Mouse (Mus musculus): ENCODE measurements around the gene Gm48552. TPM values are rescaled to one million over a fixed set of nuclear protein-coding genes. Genes with fewer than 3 reads are reported as not detected.

Gm48552 gene
- polyA plus RNA-seq, 1 experiment from 2014 or later: 3.8 TPM

DNA sequence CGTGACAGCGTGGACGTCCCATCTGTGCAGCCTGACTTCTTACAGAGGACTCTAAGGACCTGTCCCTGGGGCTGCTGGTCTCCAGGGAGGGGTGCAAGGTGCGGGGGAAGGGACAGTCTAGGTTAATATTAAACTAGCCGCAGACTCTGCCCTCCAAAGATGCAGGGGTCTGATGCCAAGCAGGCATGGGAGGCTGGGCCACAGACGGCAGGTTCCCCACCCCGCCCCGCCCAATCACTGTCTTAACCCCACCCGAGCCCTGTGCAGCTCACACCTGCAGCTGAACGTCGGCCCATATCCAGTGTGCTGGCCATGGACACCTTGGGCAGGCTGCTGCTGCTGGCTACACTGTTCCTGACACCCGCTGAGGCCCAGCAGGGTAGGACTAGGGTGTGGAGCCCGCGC lies 4.0 kb downstream of the Gm48552 start, which contains the start of gene Smim24:
Gene Smim24, plus strand, starts transcription at position 271 of the 405 bp plus-strand sequence.
- no peaks in the 10 kb centered on the region for H3K27me3 ChIP-seq
- peak within 1 kb of the TSS; percentile 48 for H3K9ac ChIP-seq
- peaks cover 20% of the 10 kb centered on the region for H3K4me1 ChIP-seq
- H3K27ac ChIP-seq: peak within 1 kb of the TSS; percentile 66
- peaks cover 12% of the 10 kb centered on the region for H3K36me3 ChIP-seq
- WGBS: 63% methylated on average over 14 of the region's 14 CpGs
- no peaks in the 10 kb centered on the region for H3K9me3 ChIP-seq
- H3K4me2 ChIP-seq (replicated peaks): peak within 1 kb of the TSS; percentile 50
- no peak for ATAC-seq (ENCODE audit: insufficient number of reproducible peaks, insufficient read depth, low FRiP score, low TSS enrichment)
- peak within 1 kb of the TSS; percentile 24 for H3K4me3 ChIP-seq

DNA sequence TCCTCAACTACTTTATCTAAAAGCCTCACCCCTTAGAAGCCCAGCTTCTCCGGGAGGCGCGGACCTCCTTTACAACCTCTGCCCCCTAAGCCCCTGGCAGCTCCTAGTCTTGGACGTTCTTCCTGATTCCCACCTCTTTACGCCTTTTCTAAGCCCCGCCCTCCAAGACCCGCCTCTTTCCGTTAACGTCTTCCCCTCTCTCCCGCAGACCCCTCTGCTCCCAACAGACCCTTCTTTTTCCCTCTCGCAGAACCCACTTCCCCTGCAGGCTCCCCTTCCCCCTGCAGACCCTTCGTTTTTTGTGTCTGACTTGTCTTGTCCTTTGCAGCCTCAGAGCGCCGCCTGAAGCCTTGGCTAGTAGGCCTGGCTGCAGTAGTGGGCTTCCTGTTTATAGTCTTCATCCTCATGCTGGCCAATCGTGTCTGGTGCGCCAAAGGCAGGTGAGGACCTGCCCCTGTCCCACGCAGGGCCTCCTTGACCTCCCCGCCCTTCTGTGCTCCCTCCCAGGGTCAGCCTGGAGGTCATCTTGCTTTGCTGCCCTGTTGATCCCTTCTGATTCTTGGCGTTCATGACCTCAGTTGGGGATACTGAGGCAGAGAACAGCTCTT lies 4.8 kb downstream of the Gm48552 start:
- no peaks in the 10 kb centered on the region for H3K9me3 ChIP-seq
- no peak for ATAC-seq (ENCODE audit: insufficient number of reproducible peaks, insufficient read depth, low FRiP score, low TSS enrichment)
- H3K4me3 ChIP-seq: peak overlapping the region; percentile 24
- peak overlapping the region; percentile 50 for H3K4me2 ChIP-seq (replicated peaks)
- peaks cover 4% of the 10 kb centered on the region; the same call in 1 of the 2 replicates for H3K36me3 ChIP-seq
- H3K27ac ChIP-seq: peak overlapping the region; percentile 66
- H3K4me1 ChIP-seq: peaks cover 20% of the 10 kb centered on the region
- H3K9ac ChIP-seq: peak overlapping the region; percentile 48
- 5% methylated on average over 19 of the region's 19 CpGs for WGBS
- H3K27me3 ChIP-seq: no peaks in the 10 kb centered on the region

DNA sequence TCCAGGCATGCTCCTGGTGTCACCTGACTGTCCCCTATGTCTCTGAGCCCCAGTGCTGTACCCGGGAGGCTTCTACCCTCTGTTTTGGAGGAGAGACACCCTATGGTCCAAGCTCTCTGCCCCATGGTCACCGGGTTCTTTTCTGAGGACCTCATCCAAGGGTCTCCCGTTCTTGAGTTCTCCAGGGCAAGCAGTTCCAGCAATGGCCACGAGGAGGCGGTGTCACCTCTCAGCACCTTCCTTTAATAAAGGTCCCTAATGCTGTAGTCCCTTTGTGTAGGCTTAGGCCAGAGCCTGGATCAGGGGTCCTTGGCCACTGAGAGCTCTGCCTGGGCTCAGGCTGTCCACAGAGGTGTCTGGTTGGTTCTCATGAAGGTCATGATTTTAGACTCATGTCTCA lies 6.3 kb downstream of the Gm48552 start:
- no peak overlapping the region for H3K27ac ChIP-seq
- H3K27me3 ChIP-seq: no peaks in the 10 kb centered on the region
- no peak overlapping the region for H3K4me2 ChIP-seq (replicated peaks)
- H3K36me3 ChIP-seq: peaks cover 11% of the 10 kb centered on the region
- no peak overlapping the region for H3K4me3 ChIP-seq
- H3K9me3 ChIP-seq: no peaks in the 10 kb centered on the region
- no peak for ATAC-seq (ENCODE audit: insufficient number of reproducible peaks, insufficient read depth, low FRiP score, low TSS enrichment)
- H3K9ac ChIP-seq: no peak overlapping the region
- 19% methylated on average over 5 of the region's 5 CpGs for WGBS
- peaks cover 13% of the 10 kb centered on the region for H3K4me1 ChIP-seq

DNA sequence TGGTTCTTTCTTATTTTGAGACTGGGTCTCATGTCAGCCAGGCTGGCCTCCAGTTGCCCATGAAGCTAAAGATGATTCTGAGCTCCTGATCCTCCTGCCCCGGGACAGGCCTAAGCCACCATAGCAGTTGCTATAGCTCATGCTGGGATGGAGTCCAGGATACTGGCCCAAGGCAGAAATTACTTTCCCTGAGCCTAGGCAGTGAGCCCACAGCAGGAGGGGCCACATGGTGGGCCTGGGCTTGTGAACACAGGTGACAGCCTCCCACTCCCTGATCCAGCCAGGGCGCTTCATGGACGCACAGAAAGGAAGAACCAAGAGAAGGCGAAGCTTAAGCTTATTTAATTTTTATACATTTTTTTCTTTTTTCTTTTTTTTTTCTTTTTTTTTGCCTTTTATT lies 7.1 kb downstream of the Gm48552 start:
- Histone ChIP-seq H3K4me2 (replicated peaks) (no peak overlapping the region), H3K27ac (no peak overlapping the region), H3K4me1 (peaks cover 17% of the 10 kb centered on the region), H3K9me3 (no peaks in the 10 kb centered on the region), H3K27me3 (peaks cover 2% of the 10 kb centered on the region; the same call in 1 of the 2 replicates), H3K9ac (no peak overlapping the region), H3K4me3 (no peak overlapping the region), H3K36me3 (peaks cover 16% of the 10 kb centered on the region)
- no peak for ATAC-seq (ENCODE audit: insufficient number of reproducible peaks, insufficient read depth, low FRiP score, low TSS enrichment)
- WGBS: 90% methylated on average over 4 of the region's 4 CpGs

DNA sequence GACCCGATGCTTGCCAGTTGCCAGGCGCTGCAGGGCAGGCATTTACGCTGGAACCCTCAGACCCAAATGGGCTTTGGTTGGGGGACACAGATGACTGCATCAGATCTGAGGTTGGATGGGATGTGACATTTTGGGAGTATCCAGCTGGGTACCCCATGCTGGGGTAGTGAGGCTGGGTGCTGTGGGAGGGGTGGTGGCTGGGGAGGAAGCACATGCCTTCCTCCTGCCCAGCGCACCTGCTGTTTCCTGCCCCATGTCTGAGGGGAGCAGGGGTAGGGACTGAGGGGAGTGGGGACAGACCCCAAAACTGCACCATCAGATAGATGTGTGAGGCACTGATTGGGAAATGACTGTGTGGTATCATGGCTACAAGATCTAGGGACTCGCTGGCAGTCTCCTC lies 7.9 kb downstream of the Gm48552 start:
- Histone ChIP-seq H3K4me1 (peaks cover 26% of the 10 kb centered on the region), H3K4me3 (no peak overlapping the region), H3K27me3 (peaks cover 2% of the 10 kb centered on the region; the same call in 1 of the 2 replicates), H3K27ac (0 out of 2 replicates have a peak overlapping the region, but pooled peaks have one; percentile 30), H3K9ac (no peak overlapping the region), H3K4me2 (replicated peaks) (no peak overlapping the region), H3K36me3 (peaks cover 16% of the 10 kb centered on the region), H3K9me3 (no peaks in the 10 kb centered on the region)
- 70% methylated on average over 5 of the region's 5 CpGs for WGBS
- ATAC-seq (ENCODE audit: insufficient number of reproducible peaks, insufficient read depth, low FRiP score, low TSS enrichment): no peak

DNA sequence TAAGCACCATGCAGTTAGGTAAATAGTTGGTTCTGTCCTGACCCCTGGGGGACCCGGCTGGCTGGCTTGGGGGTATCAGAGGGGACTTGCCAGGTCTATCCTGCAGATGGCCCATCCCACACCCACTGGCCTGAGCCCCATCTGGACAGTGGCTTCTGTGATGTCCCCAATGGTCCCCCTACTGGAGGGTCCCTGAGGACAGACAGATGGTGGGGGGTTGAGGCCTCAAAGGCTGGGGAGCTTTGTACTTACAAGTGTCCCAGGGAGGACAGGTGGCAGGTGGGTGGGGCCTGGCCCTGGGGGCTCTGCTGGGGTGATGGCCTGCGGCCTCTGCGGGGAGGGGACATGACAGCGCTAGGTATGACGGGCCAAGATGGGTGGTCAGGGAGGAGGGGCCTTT lies 10.5 kb downstream of the Gm48552 start:
- no peak for ATAC-seq (ENCODE audit: insufficient number of reproducible peaks, insufficient read depth, low FRiP score, low TSS enrichment)
- Histone ChIP-seq H3K36me3 (peaks cover 20% of the 10 kb centered on the region), H3K9ac (no peak overlapping the region), H3K4me1 (peaks cover 34% of the 10 kb centered on the region), H3K9me3 (no peaks in the 10 kb centered on the region), H3K27me3 (peaks cover 2% of the 10 kb centered on the region; the same call in 1 of the 2 replicates), H3K4me2 (replicated peaks) (no peak overlapping the region), H3K4me3 (no peak overlapping the region), H3K27ac (0 out of 2 replicates have a peak overlapping the region, but pooled peaks have one; percentile 23)
- 66% methylated on average over 5 of the region's 5 CpGs for WGBS

DNA sequence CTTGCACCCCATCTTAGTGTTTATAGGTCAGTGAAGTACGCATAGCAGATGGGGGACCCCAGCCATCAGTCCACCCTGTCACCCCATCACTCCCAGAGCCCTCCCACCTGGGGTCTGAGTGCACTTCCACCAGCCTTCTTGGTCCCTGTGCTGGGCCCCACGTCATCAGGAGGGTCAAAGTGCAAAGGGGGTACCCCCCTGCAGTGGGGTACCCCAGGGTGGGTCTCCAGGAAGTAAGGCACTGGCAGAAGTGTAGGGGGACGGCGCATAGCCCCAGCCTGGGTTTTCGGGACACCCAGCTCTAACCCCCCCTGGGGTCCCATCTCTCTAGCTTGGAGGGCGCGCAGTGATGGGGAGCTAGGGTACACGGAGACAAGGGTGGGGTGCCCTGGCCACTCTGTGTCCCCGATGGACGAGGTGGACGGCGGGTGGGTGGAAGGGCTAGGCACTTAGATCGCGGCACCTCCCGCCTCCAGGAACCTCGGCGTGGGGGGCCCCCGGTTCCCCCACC lies 11.0 kb downstream of the Gm48552 start:
- Histone ChIP-seq H3K4me1 (peaks cover 40% of the 10 kb centered on the region), H3K27me3 (peaks cover 6% of the 10 kb centered on the region), H3K27ac (no peak overlapping the region), H3K4me3 (no peak overlapping the region), H3K36me3 (peaks cover 24% of the 10 kb centered on the region), H3K9me3 (no peaks in the 10 kb centered on the region), H3K9ac (peak overlapping the region; percentile 24; the same call in 1 of the 2 replicates), H3K4me2 (replicated peaks) (no peak overlapping the region; the same call in 1 of the 2 replicates)
- ATAC-seq (ENCODE audit: insufficient number of reproducible peaks, insufficient read depth, low FRiP score, low TSS enrichment): no peak
- 81% methylated on average over 18 of the region's 18 CpGs for WGBS

DNA sequence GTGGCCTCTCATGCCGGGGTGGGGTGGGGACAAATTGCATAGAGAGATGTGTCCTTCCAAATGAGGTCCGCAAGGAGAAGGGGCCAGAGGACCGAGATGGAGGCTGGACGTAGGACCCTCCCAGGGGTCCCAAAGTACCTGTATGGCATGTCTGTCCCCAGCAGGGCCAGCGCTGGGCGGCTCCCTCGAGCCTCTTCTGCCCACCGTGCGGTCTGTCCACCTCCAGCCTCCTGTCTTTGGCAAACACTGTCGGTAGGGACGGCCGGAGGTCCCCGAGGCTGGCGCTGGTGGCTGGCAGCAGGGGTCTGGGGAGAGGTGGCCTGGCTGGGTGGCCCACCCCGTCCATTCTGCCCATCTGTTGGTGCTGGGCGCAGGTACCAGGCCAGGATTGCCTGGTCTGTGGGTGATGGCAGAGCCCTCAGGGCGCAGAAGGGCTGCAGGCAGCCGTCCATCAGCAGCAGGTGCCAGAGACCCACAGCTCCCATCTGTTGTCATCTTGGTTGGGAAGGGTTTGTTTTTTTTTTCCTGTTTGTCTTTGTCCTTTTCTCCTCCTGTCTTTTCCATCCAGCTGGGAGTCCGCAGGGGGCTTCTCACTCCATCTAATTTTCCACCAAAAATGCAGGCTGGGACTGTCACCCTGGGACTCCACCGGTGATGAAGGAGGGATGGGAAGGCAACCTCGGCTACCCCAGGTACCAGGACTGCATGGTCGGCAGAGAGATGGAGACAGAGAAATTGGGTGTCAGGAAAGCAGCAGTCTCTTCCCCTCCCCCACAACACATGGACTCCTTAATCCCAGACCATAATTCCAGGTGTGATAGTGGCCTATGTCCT lies 11.8 kb downstream of the Gm48552 start:
- no peak overlapping the region for H3K4me3 ChIP-seq

DNA sequence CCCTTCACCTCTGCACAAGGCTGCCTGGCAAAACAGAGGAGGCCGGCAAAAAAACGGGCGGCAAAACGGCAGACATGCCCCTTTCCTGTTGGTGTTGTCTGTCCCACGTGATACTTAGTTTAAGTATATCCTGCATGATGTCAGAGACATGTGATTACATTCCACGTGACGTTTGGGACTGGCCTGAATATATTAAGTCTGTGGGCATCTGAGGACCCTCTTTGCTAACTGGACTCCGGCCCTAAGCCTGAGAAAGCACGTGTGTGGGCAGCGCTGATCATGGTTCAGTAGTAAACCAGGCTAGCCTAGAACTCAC lies 12.4 kb downstream of the Gm48552 start:
- H3K27ac ChIP-seq: peak overlapping the region; percentile 97
- 0 out of 2 replicates have a peak overlapping the region, but pooled peaks have one; percentile 39 for H3K4me2 ChIP-seq (replicated peaks)
- no peaks in the 10 kb centered on the region for H3K9me3 ChIP-seq
- H3K36me3 ChIP-seq: peaks cover 36% of the 10 kb centered on the region
- H3K9ac ChIP-seq: no peak overlapping the region
- H3K4me3 ChIP-seq: no peak overlapping the region
- peaks cover 44% of the 10 kb centered on the region for H3K4me1 ChIP-seq
- no peak for ATAC-seq (ENCODE audit: insufficient number of reproducible peaks, insufficient read depth, low FRiP score, low TSS enrichment)
- whole genome bisulfite sequencing: 18% methylated on average over 10 of the region's 10 CpGs
- peaks cover 9% of the 10 kb centered on the region for H3K27me3 ChIP-seq

More for the DNA sequence above, 11.8 kb downstream of the Gm48552 start:
- Histone ChIP-seq H3K27ac (peak overlapping the region; percentile 97; the same call in 1 of the 2 replicates), H3K27me3 (peaks cover 9% of the 10 kb centered on the region), H3K9me3 (no peaks in the 10 kb centered on the region), H3K4me1 (peaks cover 40% of the 10 kb centered on the region), H3K36me3 (peaks cover 31% of the 10 kb centered on the region), H3K9ac (no peak overlapping the region), H3K4me2 (replicated peaks) (peak overlapping the region; percentile 5; the same call in 1 of the 2 replicates)
- ATAC-seq (ENCODE audit: insufficient number of reproducible peaks, insufficient read depth, low FRiP score, low TSS enrichment): no peak
- WGBS: 48% methylated on average over 22 of the region's 22 CpGs

DNA sequence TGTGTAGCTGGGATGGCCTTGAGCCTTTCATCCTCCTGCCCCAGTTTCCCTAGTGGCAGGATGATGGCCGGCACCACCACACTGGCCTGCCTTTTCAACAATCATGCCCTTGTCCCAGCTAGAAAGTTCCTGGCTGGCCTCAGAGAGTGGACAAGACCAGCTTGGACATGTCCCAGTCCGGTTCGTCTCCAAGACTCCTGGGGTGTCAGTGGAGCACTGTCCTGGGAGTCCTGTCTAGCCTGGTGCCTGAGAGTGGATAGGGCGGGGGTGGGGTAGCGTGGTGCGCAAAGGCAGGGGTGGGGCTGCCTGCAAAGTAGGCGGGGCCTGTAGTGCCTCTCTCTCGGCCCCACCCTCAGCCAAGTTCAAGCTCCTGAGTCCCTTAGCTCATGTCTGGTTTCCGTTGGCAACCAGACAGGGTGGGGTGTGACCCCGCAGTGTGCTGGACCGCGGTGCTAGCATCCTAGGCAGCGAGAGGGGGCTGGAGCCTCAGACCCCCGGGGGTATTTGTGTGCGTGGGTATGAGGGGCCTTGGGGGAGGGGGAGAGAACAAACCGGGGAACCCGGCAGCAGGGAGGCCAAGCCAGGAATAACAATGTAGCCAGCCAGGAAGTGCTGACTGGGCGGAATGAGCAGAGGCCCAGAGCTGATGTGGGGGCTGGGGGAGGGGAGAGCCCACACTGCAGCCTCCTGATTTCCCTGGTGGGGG lies 12.9 kb downstream of the Gm48552 start:
- Histone ChIP-seq H3K36me3 (peaks cover 41% of the 10 kb centered on the region), H3K4me1 (peaks cover 49% of the 10 kb centered on the region), H3K27ac (peak overlapping the region; percentile 97), H3K27me3 (peaks cover 12% of the 10 kb centered on the region), H3K4me2 (replicated peaks) (peak overlapping the region; percentile 39), H3K9me3 (no peaks in the 10 kb centered on the region), H3K4me3 (peak overlapping the region; percentile 16), H3K9ac (peak overlapping the region; percentile 19; the same call in 1 of the 2 replicates)
- ATAC-seq (ENCODE audit: insufficient number of reproducible peaks, insufficient read depth, low FRiP score, low TSS enrichment): peak; percentile 83
- WGBS: 5% methylated on average over 18 of the region's 18 CpGs

DNA sequence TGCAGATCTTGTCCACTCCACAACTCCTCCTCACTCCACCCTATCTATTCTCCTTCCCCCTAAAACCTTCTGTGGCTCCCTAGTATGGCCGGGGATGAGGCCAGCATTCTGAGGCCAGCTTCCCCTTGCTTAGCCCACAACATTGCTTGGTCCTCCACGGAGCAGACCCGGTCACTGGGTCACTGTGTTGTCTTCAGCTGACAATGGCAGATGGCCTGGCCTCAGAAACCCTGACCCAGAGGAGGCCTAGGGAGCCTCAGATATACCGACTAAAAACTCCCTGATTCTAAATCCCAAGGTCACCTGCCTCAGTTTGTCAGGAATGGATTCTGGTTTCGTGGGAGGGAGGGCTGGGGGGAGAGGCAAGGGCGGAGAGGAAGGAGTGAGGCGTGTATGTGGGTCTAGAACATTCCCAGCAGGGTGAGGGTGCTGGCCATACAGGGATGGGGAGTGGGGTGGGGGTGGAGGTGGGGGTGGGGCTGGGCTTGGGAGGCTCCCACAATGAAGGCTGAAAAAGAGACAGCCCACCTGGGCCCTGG lies 13.5 kb downstream of the Gm48552 start:
- H3K27ac ChIP-seq: peak overlapping the region; percentile 97
- H3K4me1 ChIP-seq: peaks cover 55% of the 10 kb centered on the region
- H3K4me3 ChIP-seq: peak overlapping the region; percentile 16; the same call in 1 of the 2 replicates
- peaks cover 46% of the 10 kb centered on the region for H3K36me3 ChIP-seq
- peak overlapping the region; percentile 30; the same call in 1 of the 2 replicates for H3K9ac ChIP-seq
- ATAC-seq (ENCODE audit: insufficient number of reproducible peaks, insufficient read depth, low FRiP score, low TSS enrichment): no peak
- no peaks in the 10 kb centered on the region for H3K9me3 ChIP-seq
- WGBS: 14% methylated on average over 7 of the region's 7 CpGs
- H3K4me2 ChIP-seq (replicated peaks): peak overlapping the region; percentile 39
- H3K27me3 ChIP-seq: peaks cover 18% of the 10 kb centered on the region

All from embryonic facial prominence, embryonic 12.5 days (tissue).